Mouse (Mus musculus): Measurements from ENCODE around the gene Naa80. TPM values are rescaled to one million over a fixed set of nuclear protein-coding genes. Genes with fewer than 3 reads are reported as not detected.

Gene Naa80
- polyA plus RNA-seq, 1 experiment: 28.8 TPM

DNA sequence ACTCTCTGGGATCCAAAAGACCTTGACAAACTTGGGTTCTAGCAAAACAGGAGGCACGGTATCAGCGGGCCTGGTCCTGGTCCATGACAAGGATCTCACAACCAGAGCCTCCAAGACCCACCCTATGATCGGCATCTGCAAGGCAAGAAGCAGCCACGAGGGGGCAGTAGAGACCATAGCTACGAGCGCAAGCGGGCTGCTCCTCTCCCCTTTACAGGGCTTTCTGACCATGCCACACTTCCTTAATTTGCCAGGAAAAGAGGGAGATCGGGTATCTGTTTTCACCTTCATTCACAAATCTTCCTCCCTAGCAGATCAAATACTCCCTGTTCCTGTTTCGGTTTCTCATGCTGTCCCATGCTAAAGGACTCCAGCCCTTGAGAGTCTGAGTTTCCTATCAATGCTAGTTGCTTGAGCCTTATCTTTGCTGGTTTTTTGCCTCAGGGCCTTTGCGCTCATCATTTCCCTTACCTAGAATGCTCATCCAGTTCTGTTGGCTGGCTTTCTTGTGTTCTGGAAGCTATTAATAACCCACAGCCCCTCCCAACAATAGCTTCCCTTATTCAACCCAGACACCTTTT lies 23.5 kb downstream of the Naa80 start:
- TF ChIP-seq POLR2A (IDR thresholded peaks at IDR 0.05; ENCODE audit: borderline replicate concordance, extremely low read depth, insufficient read depth, insufficient read length, poor library complexity, severe bottlenecking) (no peak), CTCF (IDR thresholded peaks at IDR 0.05; ENCODE audit: borderline replicate concordance, extremely low read depth, insufficient read depth, insufficient read length) (peak; percentile 100)
- peak; percentile 94 for DNase-seq (ENCODE audit: low read depth)

DNA sequence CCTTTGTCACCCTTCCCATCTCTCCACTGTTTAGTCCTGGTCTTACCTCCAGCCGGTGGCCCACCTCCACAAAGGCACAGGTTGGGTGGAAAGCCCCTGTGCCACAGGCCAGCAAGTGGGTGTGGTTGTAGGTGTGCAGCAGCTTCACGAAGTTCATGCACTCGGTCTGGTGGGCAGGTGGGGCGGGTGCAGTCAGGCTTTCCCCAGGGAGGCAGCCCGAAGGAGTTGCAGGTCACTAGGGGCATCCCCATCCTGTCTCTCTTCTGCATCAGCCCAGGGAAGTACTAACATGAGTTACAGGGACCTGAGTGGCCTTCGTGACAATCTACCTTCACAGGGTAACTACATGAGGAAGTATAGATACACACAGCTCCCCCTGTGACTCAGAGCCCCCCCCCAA lies 24.6 kb downstream of the Naa80 start:
- no peak for DNase-seq (ENCODE audit: low read depth)
- TF ChIP-seq CTCF (IDR thresholded peaks at IDR 0.05; ENCODE audit: borderline replicate concordance, extremely low read depth, insufficient read depth, insufficient read length): no peak
- TF ChIP-seq POLR2A (IDR thresholded peaks at IDR 0.05; ENCODE audit: borderline replicate concordance, extremely low read depth, insufficient read depth, insufficient read length, poor library complexity, severe bottlenecking): no peak

DNA sequence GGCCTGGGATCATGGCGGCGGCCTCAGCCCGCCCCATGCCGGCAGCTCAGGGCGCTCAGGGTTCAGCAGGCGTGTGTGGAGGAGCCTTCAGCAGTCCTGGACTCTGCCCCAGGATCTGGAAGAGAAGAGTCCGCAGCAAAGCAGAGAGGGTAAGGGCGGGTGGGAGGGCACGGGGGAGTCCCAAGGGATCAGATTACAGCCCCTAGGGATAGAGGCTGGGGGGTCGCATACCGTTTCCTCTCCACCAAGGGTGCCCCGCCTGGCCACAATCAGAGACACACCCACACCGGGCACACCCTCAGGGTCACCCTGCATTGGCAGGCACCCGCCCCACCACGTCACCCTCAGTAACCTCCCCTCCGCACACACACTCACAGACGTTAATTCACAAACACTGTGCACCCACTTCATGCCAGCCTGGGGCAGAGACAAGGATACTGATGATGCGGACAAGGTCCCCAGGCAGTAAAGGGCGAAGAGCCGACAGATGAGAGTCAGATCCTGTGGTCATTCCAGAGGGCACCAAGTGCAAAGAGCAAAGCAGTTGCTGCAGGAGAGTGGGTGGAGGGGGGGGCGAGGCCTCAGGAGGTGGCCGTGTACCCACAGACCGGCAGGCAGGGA lies 26.5 kb downstream of the Naa80 start:
- no peak for TF ChIP-seq CTCF (IDR thresholded peaks at IDR 0.05; ENCODE audit: borderline replicate concordance, extremely low read depth, insufficient read depth, insufficient read length)
- no peak for TF ChIP-seq POLR2A (IDR thresholded peaks at IDR 0.05; ENCODE audit: borderline replicate concordance, extremely low read depth, insufficient read depth, insufficient read length, poor library complexity, severe bottlenecking)
- no peak for DNase-seq (ENCODE audit: low read depth)

DNA sequence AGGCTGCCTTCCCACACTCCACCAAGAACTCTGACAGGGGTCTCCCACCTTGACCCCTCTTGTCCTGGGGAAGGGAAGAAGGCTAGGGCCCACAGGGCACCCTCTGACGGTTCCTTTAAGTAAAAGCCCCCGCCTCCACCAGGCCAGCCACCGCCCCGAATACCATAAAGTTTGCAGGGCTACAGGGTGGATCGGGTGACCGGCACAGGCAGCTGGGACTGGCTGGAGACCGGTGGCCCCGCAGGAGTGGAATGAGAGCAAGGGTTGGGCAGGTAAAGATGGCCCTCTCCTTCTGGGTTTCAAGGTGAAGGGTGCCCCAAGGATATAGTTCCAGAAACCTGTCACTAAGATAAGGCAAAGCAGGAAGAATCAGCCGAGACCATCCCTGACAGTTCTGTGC lies 27.9 kb downstream of the Naa80 start:
- no peak for TF ChIP-seq POLR2A (IDR thresholded peaks at IDR 0.05; ENCODE audit: borderline replicate concordance, extremely low read depth, insufficient read depth, insufficient read length, poor library complexity, severe bottlenecking)
- DNase-seq (ENCODE audit: low read depth): no peak

DNA sequence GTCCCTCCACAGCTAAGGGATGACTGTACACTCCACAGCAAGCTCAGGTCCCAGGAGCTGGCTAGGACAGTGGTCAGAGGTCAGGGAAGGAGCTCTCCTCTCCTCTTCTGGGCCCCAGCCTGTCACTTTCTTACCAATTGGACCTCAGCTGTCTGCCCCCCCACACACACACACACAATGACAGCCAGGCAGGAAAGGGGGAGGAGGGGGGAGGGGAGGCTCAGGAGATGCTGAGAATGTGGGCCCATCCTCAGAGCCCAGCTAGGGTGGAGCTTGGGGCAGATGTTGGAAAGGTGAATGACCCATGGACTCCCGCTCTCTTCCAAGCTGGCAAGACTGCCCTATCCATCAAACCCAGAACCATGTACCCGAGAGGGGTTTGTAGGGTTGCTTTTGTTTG lies 28.3 kb downstream of the Naa80 start:
- DNase-seq (ENCODE audit: low read depth): no peak
- TF ChIP-seq CTCF (IDR thresholded peaks at IDR 0.05; ENCODE audit: borderline replicate concordance, extremely low read depth, insufficient read depth, insufficient read length): no peak
- no peak for TF ChIP-seq POLR2A (IDR thresholded peaks at IDR 0.05; ENCODE audit: borderline replicate concordance, extremely low read depth, insufficient read depth, insufficient read length, poor library complexity, severe bottlenecking)

DNA sequence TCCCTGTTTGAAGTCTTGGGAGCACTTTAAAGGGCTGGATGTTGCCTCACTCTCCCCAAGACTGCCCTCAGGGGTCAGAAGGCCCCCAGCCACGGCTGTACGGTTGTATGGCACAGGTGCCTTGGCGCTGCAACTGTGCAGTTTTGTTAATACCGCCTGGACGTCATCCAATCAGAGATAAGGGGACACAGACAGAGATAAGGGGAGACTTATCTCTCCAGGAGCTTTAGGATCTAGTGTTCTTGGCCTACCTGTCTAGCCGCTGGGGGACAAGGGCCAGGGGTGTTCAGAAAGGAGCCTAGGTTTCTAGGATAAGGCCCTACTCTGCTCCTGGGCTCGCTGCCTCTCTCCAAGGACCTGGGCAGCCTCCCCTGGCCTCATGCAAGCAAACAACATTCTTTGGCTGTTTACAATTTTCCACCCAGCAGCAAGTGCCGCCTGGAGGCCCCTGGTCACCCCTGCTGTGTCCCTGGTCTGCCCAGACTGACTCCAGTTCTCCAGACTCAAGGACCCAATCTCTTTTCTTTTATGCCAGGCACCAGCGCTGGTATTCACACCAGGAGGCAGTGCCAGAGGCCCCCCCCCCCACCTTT lies 29.1 kb downstream of the Naa80 start:
- no peak for DNase-seq (ENCODE audit: low read depth)
- no peak for TF ChIP-seq CTCF (IDR thresholded peaks at IDR 0.05; ENCODE audit: borderline replicate concordance, extremely low read depth, insufficient read depth, insufficient read length)
- TF ChIP-seq POLR2A (IDR thresholded peaks at IDR 0.05; ENCODE audit: borderline replicate concordance, extremely low read depth, insufficient read depth, insufficient read length, poor library complexity, severe bottlenecking): no peak

DNA sequence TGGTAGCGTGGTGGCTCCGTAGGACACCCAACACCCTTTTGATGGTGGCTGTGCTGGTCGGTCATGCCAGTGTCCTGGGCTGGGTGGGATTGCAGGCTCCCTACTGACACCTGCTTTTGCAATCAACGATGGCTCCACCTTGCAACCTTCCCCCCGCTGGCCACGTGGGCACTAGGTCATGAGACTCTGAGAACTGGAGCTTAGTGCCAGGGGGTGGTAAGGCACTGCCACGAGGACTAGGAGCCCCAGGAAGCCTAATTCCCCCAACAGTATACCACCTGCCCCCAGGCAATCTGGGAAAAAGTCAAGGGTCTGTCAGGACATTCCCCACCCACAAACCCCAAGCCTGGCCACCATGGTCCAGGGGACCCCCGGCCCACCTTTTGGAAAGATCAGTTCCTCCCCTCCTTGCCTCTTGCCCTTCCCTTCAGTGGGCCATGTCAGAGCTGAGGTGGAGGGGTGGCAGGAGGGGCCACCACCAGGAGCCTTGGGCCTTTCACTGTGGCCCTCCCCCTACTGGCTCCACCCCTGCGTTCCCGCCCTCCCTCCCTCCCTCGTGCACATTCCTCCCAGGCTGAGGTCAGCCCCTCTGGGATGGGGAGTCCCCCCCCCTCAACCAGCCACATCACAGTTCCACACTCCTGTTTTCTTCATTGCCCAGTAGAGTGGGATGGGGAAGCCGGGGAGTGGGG lies 30.2 kb downstream of the Naa80 start, which contains the start of gene Sema3b:
Sema3b (minus strand) TSS at position 489 of the 692 bp plus-strand sequence.
- TF ChIP-seq CTCF (IDR thresholded peaks at IDR 0.05; ENCODE audit: borderline replicate concordance, extremely low read depth, insufficient read depth, insufficient read length) (no peak), POLR2A (IDR thresholded peaks at IDR 0.05; ENCODE audit: borderline replicate concordance, extremely low read depth, insufficient read depth, insufficient read length, poor library complexity, severe bottlenecking) (no peak)

DNA sequence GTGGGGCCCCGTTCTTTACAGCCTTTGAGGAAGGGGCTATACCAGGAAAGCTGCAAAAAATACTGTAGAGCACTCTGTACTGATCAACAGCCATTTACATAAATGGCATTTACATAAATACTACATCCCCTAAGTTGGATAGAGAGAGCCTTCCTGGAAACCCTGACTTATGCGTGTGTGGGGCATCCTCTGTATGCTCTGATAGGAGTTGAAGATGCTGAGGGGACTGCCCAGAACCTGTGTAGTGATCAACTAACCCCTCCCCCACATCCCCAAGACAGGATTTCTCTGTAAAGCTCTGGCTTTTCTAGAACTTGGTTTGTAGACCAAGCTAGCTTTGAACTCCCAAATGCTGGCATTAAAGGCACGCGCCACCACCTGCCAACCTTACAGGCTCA lies 30.7 kb downstream of the Naa80 start:
- TF ChIP-seq CTCF (IDR thresholded peaks at IDR 0.05; ENCODE audit: borderline replicate concordance, extremely low read depth, insufficient read depth, insufficient read length) (no peak), POLR2A (IDR thresholded peaks at IDR 0.05; ENCODE audit: borderline replicate concordance, extremely low read depth, insufficient read depth, insufficient read length, poor library complexity, severe bottlenecking) (no peak)
- no peak for DNase-seq (ENCODE audit: low read depth)

More for the DNA sequence above, 30.2 kb downstream of the Naa80 start, which contains the start of gene Sema3b:
- peak; percentile 46 for DNase-seq (ENCODE audit: low read depth)

DNA sequence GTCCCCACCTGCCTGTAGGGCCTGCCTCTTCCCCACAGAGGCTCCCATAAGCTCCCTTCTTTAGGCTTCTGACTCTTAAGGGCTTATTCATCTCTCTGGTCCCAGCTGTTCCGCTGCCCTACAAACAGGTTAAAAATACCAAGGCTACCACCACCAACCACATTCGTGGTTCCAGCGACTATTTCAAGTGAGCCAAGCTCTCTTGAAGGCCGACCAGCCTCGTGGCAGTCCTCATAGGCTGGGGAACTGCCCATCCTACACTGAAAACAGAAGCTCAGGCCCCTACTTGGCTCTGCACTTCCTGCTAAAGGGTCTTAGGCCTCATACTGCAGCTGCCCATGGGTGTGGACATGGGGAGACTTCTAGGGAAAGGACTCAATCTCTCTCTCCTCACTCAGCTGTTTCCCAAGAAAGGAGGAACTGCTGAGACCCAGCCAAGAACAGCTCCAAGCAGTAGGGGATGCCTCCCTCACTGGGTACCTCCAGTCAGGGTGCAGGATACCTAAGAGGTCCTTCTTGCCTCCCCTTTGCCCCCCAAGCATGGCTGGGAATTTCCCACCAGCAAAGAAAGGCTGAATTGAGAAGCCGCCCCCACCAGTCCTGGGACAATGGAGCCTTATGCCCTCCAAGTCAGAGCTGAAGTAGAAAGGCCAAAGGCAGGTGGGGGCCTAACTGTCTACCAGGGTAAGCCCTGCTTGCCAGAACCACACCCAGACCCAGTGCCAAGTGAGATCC lies 32.9 kb downstream of the Naa80 start:
- TF ChIP-seq POLR2A (IDR thresholded peaks at IDR 0.05; ENCODE audit: borderline replicate concordance, extremely low read depth, insufficient read depth, insufficient read length, poor library complexity, severe bottlenecking) (no peak), CTCF (IDR thresholded peaks at IDR 0.05; ENCODE audit: borderline replicate concordance, extremely low read depth, insufficient read depth, insufficient read length) (no peak)
- peak; percentile 40 for DNase-seq (ENCODE audit: low read depth)

DNA sequence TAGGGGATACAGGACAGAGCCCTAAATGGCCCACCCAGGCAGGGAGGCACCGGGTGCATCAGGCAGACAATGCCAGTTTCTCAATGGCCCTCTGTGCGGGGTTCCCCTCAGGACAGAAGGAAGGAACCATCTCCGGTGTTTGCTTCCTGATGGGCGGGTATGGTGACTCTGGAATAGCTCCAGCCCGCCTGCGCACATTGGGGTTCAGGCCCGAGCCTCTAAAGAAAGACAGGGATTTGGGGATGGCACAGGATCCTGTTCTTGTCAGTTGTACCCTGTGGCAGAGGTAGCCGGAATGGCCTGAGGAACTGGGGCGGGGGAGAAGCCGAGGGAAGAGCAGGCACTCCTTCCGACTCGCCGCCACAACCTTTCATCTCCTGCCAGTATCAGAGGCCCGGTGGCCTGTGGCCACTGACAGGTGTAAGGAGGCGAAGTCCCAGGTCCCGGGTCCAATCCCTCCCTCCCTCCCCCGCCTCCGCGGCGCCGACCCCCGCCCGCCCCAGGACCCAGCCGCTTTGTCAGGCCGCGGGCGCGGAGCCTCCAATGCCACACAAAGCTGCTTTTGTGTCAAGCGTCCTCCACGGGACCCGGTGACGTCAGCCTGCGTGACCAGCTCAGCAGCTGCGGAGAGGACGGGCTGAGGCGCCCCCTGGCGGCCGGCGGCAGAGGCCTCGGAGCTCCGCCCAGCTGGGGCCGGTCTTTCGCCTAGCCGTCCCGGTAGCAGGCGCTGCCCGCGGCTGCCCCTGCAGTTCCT lies 33.7 kb downstream of the Naa80 start:
- TF ChIP-seq POLR2A (IDR thresholded peaks at IDR 0.05; ENCODE audit: borderline replicate concordance, extremely low read depth, insufficient read depth, insufficient read length, poor library complexity, severe bottlenecking) (peak; percentile 58; the same call in 1 of the 2 replicates), CTCF (IDR thresholded peaks at IDR 0.05; ENCODE audit: borderline replicate concordance, extremely low read depth, insufficient read depth, insufficient read length) (peak; percentile 97)
- DNase-seq (ENCODE audit: low read depth): peak; percentile 99

Data from brain, embryonic 14.5 days (tissue).